Mouse (Mus musculus): ENCODE measurements around the gene Crhr2. TPM values are rescaled to one million over a fixed set of nuclear protein-coding genes. Genes with fewer than 3 reads are reported as not detected.

Gene Crhr2
- polyA plus RNA-seq (2017; shearing (Covaris generic)) = not detected

GRCm38 (mm10) chr6:55132794-55133193 is at the start of gene Crhr2:
Gene Crhr2, minus strand, starts transcription at chr6:55133016.

GRCm38 (mm10) chr6:55174741-55175181 is 41.9 kb upstream of the Crhr2 start, which contains the start of gene Inmt:
Gene Inmt, minus strand, starts transcription at chr6:55175043.

Other genes starting within 250 kb of the Crhr2 start
- gene Nod1, start 160.4 kb downstream of the Crhr2 start, polyA plus RNA-seq (2017; shearing (Covaris generic)) = 16.7 TPM
- 18.8 TPM for gene Ggct, start 140.1 kb downstream of the Crhr2 start, polyA plus RNA-seq (2017; shearing (Covaris generic))
- 103 TPM for gene Gars, start 95.0 kb downstream of the Crhr2 start, polyA plus RNA-seq (2017; shearing (Covaris generic))
- gene Inmt, start 42.0 kb upstream of the Crhr2 start, polyA plus RNA-seq (2017; shearing (Covaris generic)) = not detected
- not detected for gene Mindy4, start 70.4 kb upstream of the Crhr2 start, polyA plus RNA-seq (2017; shearing (Covaris generic))
- not detected for gene Aqp1, start 203.4 kb upstream of the Crhr2 start, polyA plus RNA-seq (2017; shearing (Covaris generic))
- gene Ghrhr, start 243.3 kb upstream of the Crhr2 start, polyA plus RNA-seq (2017; shearing (Covaris generic)) = not detected